Mouse (Mus musculus): ENCODE data around the gene Mtmr14. TPM values are rescaled to one million over a fixed set of nuclear protein-coding genes. Genes with fewer than 3 reads are reported as not detected.

Mtmr14 gene
- 47.4 and 53.5 TPM in 2 replicates for polyA plus RNA-seq (2014; fragmentation: Nextera tagmentation; extraction: Ambion mirVana)

DNA sequence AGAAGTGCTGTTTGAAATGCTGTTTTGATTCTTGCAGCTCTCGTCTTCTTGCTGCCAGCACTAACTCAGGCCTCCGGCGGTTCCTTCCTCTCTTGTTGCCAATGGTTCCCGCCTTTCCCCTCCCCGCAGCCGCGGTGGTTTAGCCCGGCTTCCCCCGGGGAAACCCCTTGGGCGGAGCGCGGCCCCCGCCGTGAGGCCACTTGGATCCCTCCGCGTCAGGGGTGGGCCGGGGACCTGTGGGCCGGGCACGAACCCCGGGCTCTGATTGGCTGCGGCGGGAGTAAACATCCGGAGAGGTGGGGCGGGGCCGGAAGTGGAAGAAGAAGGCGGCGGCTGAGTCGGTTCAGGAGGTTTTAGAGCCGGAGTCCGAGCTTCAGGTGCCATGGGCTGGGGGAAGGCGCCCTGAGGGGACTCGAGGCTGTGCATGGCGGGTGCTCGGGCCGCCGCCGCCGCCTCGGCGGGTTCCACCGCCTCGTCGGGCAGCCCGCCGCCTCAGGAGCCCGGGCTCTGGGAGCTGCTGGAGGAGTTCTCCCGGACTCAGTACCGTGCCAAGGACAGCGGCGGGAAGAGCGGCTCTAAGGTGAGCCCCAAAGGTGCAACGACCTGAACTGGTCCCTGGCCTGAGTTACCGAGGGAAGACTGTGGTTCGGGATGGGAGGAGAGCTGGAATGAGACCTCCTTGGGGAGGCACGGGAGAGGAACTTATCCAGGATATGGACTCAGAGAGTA is at the start of gene Mtmr14:
Gene Mtmr14, plus strand, starts transcription at position 302 of the 729 bp plus-strand sequence.
- ATAC-seq (ENCODE audit: insufficient read depth, low FRiP score, low TSS enrichment) (peak; percentile 99), DNase-seq (ENCODE audit: low spot score) (peak; percentile 99)
- Histone ChIP-seq H3K36me3 (ENCODE audit: control insufficient read depth, insufficient read depth, low read length) (no peaks in the 10 kb centered on the region), H3K27me3 (ENCODE audit: control insufficient read depth, insufficient read depth, low read length) (no peaks in the 10 kb centered on the region), H3K4me1 (ENCODE audit: control insufficient read depth, insufficient read depth, low read length) (peaks cover 6% of the 10 kb centered on the region; the same call in 1 of the 2 replicates), H3K4me2 (ENCODE audit: low read depth) (peak within 1 kb of the TSS; percentile 90), H3K9me3 (ENCODE audit: control insufficient read depth, low read length) (no peaks in the 10 kb centered on the region), H3K27ac (ENCODE audit: low read depth, low read length) (0 out of 2 replicates have a peak within 1 kb of the TSS, but pooled peaks have one; percentile 8), H3K4me3 (ENCODE audit: low read depth, low read length) (peak within 1 kb of the TSS; percentile 99), H3K9ac (ENCODE audit: low read length) (peak within 1 kb of the TSS; percentile 77)
- WGBS = under 1% methylated on average over 55 of the region's 55 CpGs

DNA sequence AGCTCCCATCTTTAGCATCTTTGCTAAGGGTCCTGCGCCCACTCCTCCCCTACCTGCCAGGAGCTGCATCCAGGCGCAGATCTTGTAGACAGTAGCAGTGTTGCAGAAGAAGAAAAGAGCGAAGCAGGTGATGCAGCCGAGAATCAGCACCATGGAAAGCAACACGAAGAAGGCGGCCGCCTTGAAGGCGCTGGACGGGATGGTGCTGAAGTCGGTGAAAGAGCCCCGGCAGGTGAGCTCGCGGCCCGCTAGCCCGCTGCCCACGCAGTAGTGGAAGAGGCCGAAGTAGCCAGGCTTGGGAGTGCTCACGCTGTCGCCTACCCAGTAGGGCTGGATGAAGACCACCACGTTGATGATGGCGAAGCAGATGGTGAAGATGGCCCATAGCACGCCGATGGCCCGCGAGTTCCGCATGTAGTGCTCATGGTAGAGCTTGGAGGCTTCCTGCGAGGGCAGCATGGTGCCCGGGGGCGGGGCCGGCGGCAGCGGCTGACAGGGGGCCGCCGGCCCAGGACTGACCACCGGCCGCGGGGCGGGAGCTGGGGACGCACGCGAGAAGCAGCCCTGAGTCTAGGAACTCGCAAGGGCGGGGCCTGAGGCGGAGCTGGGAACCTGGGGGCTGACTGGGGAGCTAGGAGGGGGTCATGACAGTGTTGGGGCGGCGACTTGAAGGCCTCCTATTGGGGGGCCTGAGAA is 43.7 kb upstream of the Mtmr14 start:
- ATAC-seq (ENCODE audit: insufficient read depth, low FRiP score, low TSS enrichment) (peak; percentile 36; the same call in 1 of the 2 replicates), DNase-seq (ENCODE audit: low spot score) (peak; percentile 56)
- Histone ChIP-seq H3K9me3 (ENCODE audit: control insufficient read depth, low read length) (no peaks in the 10 kb centered on the region), H3K9ac (ENCODE audit: low read length) (peak overlapping the region; percentile 83), H3K36me3 (ENCODE audit: control insufficient read depth, insufficient read depth, low read length) (no peaks in the 10 kb centered on the region), H3K27ac (ENCODE audit: low read depth, low read length) (no peak overlapping the region), H3K4me3 (ENCODE audit: low read depth, low read length) (peak overlapping the region; percentile 77), H3K27me3 (ENCODE audit: control insufficient read depth, insufficient read depth, low read length) (peaks cover 6% of the 10 kb centered on the region), H3K4me1 (ENCODE audit: control insufficient read depth, insufficient read depth, low read length) (peaks cover 7% of the 10 kb centered on the region; the same call in 1 of the 2 replicates), H3K4me2 (ENCODE audit: low read depth) (peak overlapping the region; percentile 80)
- 3% methylated on average over 46 of the region's 46 CpGs for WGBS

DNA sequence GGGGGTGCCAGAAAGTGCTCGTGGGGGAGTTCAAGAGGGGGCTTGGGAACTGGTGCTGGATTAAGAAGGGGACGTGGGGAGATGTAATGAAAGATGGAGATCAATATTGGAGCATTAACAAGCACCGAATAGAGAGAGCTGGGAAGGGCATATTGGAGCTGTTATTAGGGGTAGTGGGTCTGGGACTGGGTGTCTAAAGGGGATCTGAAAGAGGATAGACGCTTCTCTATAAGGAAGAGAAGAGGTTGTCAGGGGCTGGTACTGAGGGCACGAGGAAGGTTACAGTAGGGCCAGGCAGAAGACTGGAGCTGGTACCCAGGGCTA is 43.2 kb upstream of the Mtmr14 start:
- peak; percentile 21 for ATAC-seq (ENCODE audit: insufficient read depth, low FRiP score, low TSS enrichment)
- DNase-seq (ENCODE audit: low spot score) = no peak
- H3K9ac ChIP-seq (ENCODE audit: low read length) = peak overlapping the region; percentile 83

DNA sequence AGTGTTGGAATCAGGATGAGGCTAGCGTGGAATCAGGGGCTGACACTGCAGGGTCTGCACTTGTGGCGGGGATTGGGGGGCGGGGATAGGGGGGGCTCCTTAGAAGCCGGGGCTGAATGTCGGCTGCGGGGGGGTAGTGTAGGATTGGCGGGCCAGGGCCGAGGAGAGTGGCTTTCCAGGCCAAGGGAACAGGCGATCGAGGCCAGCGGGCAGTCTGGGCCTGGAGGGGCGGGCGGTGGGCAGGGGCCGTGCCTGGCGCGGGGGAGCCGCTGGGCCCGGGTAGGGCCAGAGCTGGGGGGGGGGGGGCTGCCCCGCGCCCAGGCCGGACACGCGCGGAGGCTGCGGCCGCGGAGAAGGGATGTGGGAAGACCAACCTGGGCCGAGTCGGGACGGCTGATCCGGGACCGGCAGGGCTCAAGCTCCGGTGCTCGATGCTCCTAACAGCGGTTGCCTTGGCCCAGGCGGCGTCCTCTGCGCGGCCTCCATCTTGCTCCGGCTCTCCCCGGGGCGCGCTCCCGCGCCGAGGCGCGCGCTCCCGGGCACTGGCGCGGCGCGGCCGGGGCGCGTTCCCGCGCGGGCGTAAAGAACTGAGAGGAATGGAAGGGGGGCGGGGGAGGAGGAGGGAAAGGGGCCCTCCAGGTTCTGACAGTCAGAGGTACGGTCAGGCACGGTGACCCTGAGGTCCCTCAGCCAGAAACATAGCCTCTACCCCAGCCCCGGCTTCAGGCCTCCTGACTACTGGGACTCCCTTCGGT is 42.6 kb upstream of the Mtmr14 start, which contains the start of gene Lhfpl4:
Gene Lhfpl4, minus strand, starts transcription at position 544 of the 755 bp plus-strand sequence.
- under 1% methylated on average over 47 of the region's 66 CpGs for WGBS
- ATAC-seq (ENCODE audit: insufficient read depth, low FRiP score, low TSS enrichment) (peak; percentile 83), DNase-seq (ENCODE audit: low spot score) (peak; percentile 67)
- Histone ChIP-seq H3K9me3 (ENCODE audit: control insufficient read depth, low read length) (no peaks in the 10 kb centered on the region), H3K4me2 (ENCODE audit: low read depth) (peak within 1 kb of the TSS; percentile 80), H3K4me3 (ENCODE audit: low read depth, low read length) (peak within 1 kb of the TSS; percentile 77), H3K27ac (ENCODE audit: low read depth, low read length) (peak within 1 kb of the TSS; percentile 53; the same call in 1 of the 2 replicates), H3K27me3 (ENCODE audit: control insufficient read depth, insufficient read depth, low read length) (peaks cover 6% of the 10 kb centered on the region), H3K9ac (ENCODE audit: low read length) (peak within 1 kb of the TSS; percentile 83), H3K4me1 (ENCODE audit: control insufficient read depth, insufficient read depth, low read length) (peaks cover 7% of the 10 kb centered on the region; the same call in 1 of the 2 replicates), H3K36me3 (ENCODE audit: control insufficient read depth, insufficient read depth, low read length) (no peaks in the 10 kb centered on the region)

More for the DNA sequence above, 43.2 kb upstream of the Mtmr14 start:
- peaks cover 7% of the 10 kb centered on the region; the same call in 1 of the 2 replicates for H3K4me1 ChIP-seq (ENCODE audit: control insufficient read depth, insufficient read depth, low read length)
- H3K27ac ChIP-seq (ENCODE audit: low read depth, low read length) = no peak overlapping the region
- H3K4me2 ChIP-seq (ENCODE audit: low read depth) = peak overlapping the region; percentile 80
- H3K4me3 ChIP-seq (ENCODE audit: low read depth, low read length) = peak overlapping the region; percentile 77
- WGBS = under 1% methylated on average over 5 of the region's 5 CpGs
- H3K36me3 ChIP-seq (ENCODE audit: control insufficient read depth, insufficient read depth, low read length) = no peaks in the 10 kb centered on the region
- no peaks in the 10 kb centered on the region for H3K9me3 ChIP-seq (ENCODE audit: control insufficient read depth, low read length)
- H3K27me3 ChIP-seq (ENCODE audit: control insufficient read depth, insufficient read depth, low read length) = peaks cover 6% of the 10 kb centered on the region

DNA sequence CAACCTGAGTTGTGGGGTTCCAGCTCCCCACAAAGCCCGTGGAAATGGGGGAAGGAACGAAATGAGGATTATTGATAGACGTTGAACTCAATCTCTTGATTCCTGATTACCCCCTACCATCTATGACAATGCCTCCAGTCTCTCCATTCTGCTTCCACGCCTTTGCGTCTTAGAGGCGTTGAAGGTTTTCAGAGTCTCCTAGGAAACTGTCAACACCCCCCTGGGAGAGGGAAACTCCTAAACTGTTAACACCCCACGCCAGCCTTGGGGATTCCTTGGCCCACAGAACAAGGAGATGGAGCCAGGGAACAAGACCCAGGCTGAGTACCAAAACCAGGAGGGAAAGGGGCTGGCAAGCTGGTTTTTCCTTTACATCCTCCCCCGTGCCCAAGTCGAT is 42.0 kb upstream of the Mtmr14 start:
- peak overlapping the region; percentile 83 for H3K9ac ChIP-seq (ENCODE audit: low read length)
- peak; percentile 39 for ATAC-seq (ENCODE audit: insufficient read depth, low FRiP score, low TSS enrichment)
- H3K36me3 ChIP-seq (ENCODE audit: control insufficient read depth, insufficient read depth, low read length) = no peaks in the 10 kb centered on the region
- H3K27ac ChIP-seq (ENCODE audit: low read depth, low read length) = no peak overlapping the region
- 10% methylated on average over 9 of the region's 9 CpGs for WGBS
- peak overlapping the region; percentile 80 for H3K4me2 ChIP-seq (ENCODE audit: low read depth)
- peaks cover 6% of the 10 kb centered on the region for H3K27me3 ChIP-seq (ENCODE audit: control insufficient read depth, insufficient read depth, low read length)
- H3K4me3 ChIP-seq (ENCODE audit: low read depth, low read length) = peak overlapping the region; percentile 77
- H3K9me3 ChIP-seq (ENCODE audit: control insufficient read depth, low read length) = no peaks in the 10 kb centered on the region
- peaks cover 7% of the 10 kb centered on the region; the same call in 1 of the 2 replicates for H3K4me1 ChIP-seq (ENCODE audit: control insufficient read depth, insufficient read depth, low read length)
- DNase-seq (ENCODE audit: low spot score) = no peak

DNA sequence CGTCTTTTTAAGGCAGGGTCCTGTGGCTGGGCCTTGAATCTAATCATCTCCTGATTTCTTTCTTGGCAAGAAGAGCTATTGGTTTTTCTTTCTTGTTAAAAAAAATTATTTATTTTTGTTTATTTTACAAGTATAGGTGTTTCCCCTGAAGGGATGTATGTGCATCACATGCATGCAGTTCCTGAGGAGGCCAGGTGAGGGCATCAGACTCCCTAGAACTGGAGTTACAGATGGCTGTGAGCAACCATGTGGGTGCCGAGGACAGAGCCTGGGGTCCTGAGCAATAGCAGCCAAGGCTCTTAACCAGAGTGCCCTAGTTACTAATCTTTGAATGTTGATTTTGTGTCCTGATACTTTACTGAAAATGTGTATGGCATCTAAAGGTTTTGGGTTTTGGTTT is 21.4 kb upstream of the Mtmr14 start:
- Histone ChIP-seq H3K4me3 (ENCODE audit: low read depth, low read length) (no peak overlapping the region), H3K36me3 (ENCODE audit: control insufficient read depth, insufficient read depth, low read length) (no peaks in the 10 kb centered on the region), H3K9me3 (ENCODE audit: control insufficient read depth, low read length) (no peaks in the 10 kb centered on the region), H3K4me1 (ENCODE audit: control insufficient read depth, insufficient read depth, low read length) (no peaks in the 10 kb centered on the region), H3K27me3 (ENCODE audit: control insufficient read depth, insufficient read depth, low read length) (no peaks in the 10 kb centered on the region), H3K27ac (ENCODE audit: low read depth, low read length) (no peak overlapping the region), H3K4me2 (ENCODE audit: low read depth) (no peak overlapping the region), H3K9ac (ENCODE audit: low read length) (no peak overlapping the region)
- DNase-seq (ENCODE audit: low spot score) (no peak), ATAC-seq (ENCODE audit: insufficient read depth, low FRiP score, low TSS enrichment) (no peak)
- 75% methylated on average over 2 of the region's 2 CpGs for WGBS

DNA sequence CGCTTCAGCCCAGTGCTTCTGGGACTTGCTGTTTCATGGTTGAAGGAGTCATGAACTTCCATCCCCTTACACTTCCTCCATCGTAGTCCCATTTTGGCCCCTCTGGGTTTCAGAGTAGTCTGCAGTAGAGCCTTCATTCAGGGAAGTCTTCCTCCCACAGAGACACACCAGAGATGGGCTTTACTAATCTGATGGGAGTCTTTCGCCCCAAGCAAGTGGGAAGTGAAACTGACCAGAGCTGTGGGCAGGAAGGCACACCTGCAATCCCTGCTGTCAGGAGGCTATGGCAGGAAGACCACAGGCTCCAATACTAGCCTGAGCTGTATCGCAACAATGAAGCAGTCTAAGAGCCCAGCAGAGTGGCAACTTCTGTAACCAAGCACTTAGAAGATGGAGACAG is 11.8 kb upstream of the Mtmr14 start:
- no peaks in the 10 kb centered on the region for H3K36me3 ChIP-seq (ENCODE audit: control insufficient read depth, insufficient read depth, low read length)
- no peak overlapping the region for H3K9ac ChIP-seq (ENCODE audit: low read length)
- ATAC-seq (ENCODE audit: insufficient read depth, low FRiP score, low TSS enrichment) (no peak), DNase-seq (ENCODE audit: low spot score) (no peak)
- 82% methylated on average over 4 of the region's 4 CpGs for WGBS
- H3K27ac ChIP-seq (ENCODE audit: low read depth, low read length) = no peak overlapping the region
- no peak overlapping the region for H3K4me2 ChIP-seq (ENCODE audit: low read depth)
- H3K27me3 ChIP-seq (ENCODE audit: control insufficient read depth, insufficient read depth, low read length) = no peaks in the 10 kb centered on the region
- no peak overlapping the region for H3K4me3 ChIP-seq (ENCODE audit: low read depth, low read length)
- no peaks in the 10 kb centered on the region for H3K4me1 ChIP-seq (ENCODE audit: control insufficient read depth, insufficient read depth, low read length)
- no peaks in the 10 kb centered on the region for H3K9me3 ChIP-seq (ENCODE audit: control insufficient read depth, low read length)

DNA sequence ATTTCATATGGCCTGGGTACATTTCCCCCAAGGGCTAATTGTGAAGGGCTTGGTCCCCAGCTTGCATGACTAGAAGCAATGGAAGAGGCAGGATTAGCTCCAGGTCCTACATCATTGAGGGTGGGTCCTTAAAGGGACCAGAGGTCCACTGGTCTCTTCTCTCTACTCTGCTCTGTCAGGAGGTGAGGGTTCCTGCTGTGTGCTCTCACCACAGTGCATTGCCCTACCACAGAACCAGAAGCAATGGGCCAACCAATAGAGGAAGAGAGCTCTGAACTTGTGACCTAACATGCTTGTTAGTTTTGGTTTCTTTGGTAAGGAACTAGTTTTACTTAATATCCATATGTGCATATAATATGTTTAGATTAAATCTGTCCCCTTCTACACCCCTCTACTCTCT is 10.9 kb upstream of the Mtmr14 start:
- ATAC-seq (ENCODE audit: insufficient read depth, low FRiP score, low TSS enrichment) (no peak), DNase-seq (ENCODE audit: low spot score) (no peak)
- Histone ChIP-seq H3K4me3 (ENCODE audit: low read depth, low read length) (no peak overlapping the region), H3K27ac (ENCODE audit: low read depth, low read length) (no peak overlapping the region), H3K27me3 (ENCODE audit: control insufficient read depth, insufficient read depth, low read length) (no peaks in the 10 kb centered on the region), H3K36me3 (ENCODE audit: control insufficient read depth, insufficient read depth, low read length) (no peaks in the 10 kb centered on the region), H3K9ac (ENCODE audit: low read length) (no peak overlapping the region), H3K4me2 (ENCODE audit: low read depth) (no peak overlapping the region), H3K9me3 (ENCODE audit: control insufficient read depth, low read length) (no peaks in the 10 kb centered on the region), H3K4me1 (ENCODE audit: control insufficient read depth, insufficient read depth, low read length) (no peaks in the 10 kb centered on the region)

Data from neural tube, embryonic 11.5 days (tissue).